Mouse (Mus musculus) stomach, postnatal 0 days (tissue): ENCODE results near the gene Gabra5.

Source experiments
- CTCF ChIP-seq: IDR thresholded peaks from 2 replicates; pipeline ENCODE4 v1.5.1; 2016; ENCODE audit warnings: antibody characterized with exemption, low read depth, mild to moderate bottlenecking, moderate library complexity
- EP300 ChIP-seq: optimal IDR thresholded peaks from 2 replicates; pipeline ENCODE3; 2016; ENCODE audit warnings: antibody characterized with exemption

DNA sequence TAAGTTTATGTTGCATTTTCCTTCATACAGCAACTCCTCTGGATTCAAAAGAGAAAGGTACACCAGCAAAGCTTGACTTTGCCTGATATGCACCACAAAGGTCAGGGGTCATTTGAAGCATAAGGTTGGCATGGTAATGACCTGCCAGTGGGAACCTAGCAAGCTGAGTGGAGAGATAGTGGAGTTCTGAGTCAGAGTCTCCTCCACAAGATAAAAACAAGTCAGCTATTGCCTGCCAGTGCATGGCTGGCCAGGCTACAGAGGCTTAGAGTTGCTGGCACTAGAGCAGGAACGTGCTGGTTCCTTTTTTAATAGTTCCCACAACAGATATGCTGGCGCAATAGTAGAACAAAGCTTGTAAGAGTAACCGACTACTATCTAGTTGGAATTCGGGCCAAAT, 116.3 kb downstream of the Gabra5 start:
- TF ChIP-seq CTCF (no peak), EP300 (no peak)
